Mouse (Mus musculus) A20 (cell line): Measurements from ENCODE around the gene Olfr157.

Experiments
- DNase-seq: peaks from one replicate; pipeline ENCODE4 v3.0.0-alpha.2; 2011; ENCODE audit warnings: low read depth, low spot score

Olfr157 gene

DNA sequence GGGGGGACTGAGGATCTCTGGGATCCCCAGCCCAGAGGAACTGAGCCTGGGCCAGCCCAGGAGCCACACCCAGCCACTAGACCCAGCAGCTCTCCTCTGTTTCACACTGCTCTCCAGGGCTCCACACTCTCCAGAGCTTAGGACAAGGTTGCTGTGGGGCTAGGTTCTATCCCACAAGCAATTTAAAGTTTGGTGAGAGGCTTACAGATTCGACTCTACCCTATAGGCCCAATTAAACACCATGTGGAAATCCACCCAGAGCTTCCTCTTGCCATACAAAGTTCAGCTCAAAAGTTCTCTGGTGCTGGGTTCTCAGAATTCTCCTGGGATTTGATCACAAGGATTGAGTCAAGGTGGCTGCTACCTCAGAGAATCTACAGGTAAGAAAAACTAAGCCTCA is at the start of gene Olfr157:
Gene Olfr157, minus strand, starts transcription at position 101 of the 400 bp plus-strand sequence.
- no peak for DNase-seq

DNA sequence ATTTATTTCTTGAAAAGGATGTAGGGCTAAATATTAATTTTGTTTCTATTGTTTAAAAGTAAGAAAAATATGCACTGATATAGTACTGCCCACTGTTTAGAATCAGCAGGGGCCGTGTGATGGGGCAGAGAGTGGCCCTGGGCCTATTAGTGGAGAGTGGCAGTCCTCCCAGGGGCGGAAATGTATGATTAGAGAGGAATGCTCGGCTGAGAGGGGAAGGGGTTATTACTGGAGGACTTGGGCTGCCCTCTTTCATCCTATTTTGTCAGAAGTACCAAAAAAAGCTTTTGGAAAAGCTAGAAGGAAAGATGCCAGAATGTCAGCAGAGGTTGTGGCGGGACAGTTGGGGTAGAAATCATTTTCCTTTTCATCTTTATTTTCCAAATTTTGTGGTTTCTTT is 44.2 kb upstream of the Olfr157 start:
- no peak for DNase-seq

DNA sequence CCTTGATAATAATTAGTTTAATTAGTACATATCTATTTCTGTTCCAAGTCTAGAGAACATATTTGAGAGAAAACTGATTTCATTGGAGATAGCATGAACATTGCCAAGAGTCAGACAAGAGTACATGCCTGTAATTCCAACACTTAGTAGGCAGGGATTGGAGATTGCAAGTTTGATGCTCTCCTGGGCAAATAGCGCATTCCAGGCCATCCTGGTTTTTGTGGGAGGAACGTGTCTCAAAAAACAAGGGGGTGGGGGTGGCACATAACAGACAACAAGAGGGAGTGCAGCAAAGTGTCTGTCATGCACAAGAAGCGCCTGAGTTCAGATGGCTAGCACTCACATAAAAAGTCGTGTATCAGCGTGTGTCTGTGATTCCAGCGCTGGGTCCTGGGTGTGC is 39.6 kb upstream of the Olfr157 start:
- DNase-seq: no peak

DNA sequence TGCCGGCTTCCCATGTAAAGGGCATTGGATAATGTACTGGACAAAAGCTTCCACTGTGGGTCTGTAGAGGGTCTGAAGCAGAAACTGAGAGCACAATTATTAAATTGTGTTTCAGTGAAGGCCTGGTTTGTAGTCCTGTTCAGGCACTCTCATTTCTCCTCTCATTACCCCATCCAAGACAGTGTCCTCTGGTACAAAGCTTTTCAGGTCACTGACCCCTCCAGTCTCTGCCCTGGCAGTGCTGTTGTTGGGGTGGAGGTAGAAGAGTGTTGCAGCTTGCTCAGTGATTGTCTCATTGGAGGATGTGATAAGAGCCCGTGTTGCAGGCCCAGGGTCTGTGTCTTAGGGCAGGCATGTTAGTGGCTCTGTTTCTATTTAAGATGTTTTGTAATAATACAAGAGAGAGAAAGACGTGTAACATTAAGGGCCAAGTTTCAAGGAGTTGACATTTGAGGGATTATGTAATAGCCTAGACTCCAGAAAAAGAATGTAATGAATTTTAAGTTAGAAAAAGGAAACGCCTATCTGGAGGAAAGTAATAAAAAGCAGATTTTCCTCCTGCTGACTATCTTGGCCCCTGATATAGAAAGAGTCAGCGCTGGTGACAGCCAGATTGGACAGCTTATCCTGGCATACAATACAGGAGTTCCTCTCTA is 38.2 kb upstream of the Olfr157 start:
- DNase-seq: no peak

DNA sequence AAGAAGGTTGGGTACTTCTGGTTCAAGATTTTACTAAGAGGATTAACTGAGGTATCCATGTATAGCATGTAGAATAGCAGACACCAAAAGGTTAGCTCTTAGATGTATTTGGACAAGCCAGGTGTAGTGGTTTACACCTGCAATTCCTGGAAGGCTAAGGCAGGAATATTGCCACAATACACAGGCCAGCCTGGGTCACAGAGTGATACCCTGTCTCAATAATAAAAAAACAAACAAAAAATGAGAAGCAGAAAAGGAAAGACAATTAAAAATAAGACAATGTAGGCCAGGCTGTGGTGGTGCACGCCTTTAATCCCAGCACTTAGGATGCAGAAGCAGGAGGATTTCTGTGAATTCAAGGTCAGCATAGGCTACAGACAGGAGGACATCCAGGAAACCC is 37.2 kb upstream of the Olfr157 start:
- DNase-seq: no peak

DNA sequence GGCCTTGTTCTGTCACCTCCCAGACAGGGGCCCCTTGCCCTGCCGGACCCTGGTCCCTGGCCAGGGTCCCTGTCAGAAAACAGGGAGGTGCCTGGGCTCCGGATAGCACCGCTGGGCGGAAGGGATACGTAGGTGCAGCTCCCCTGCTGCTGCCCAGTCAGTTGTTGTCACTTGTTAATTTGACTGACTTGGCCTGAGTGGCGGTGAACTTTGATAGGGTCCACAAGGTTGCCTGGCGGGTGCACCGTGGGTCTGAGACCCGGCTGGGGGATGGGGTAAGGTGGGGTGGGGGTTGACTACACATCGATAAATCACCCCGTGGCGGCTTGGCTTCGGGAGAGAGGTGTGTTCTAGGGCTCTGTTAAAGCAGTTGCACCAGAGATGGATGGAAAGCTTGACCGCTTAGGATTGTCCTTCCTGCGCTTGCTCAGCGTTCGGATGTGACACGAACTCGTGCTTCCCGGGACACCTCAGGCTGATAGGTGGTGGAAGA is 36.0 kb upstream of the Olfr157 start:
- DNase-seq: no peak

DNA sequence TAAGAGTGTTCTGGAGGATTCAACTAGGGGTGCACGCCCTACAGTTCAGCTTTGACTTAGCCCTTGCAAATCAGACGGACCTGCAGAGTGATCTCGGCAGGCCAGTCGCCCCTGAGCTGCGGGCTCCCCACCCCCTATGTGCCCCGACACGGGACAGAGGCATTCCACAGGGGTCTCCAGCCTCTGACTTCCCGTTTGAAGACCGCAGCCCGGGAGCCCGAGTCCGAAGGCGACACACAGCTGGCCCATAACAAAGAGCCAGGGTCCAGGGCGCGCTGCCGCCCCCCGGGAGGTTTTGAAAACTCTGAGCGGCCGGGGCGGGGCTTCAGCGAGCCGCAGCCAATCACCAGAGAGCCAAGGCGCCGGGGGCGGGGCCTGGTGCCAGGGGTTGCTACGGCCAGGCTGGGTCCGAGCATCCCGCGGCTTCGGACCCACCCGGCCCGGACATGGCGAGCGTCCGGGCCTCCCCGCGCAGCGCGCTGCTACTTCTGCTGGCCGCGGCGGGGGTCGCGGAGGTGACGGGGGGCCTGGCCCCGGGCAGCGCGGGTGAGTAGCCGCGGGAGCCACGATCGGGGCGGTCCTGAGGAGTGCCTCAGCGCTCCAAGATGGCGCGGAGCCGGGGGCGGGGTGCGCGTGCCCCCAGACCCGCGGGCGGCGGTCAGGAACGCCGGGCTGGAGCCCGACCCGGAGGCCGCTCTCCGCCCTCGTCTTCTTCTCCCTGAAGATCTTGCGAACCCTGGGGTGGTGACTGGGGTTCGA is 35.3 kb upstream of the Olfr157 start, which contains the start of gene Reck:
Gene Reck, plus strand, starts transcription at position 371 of the 759 bp plus-strand sequence.
- peak; percentile 88 for DNase-seq

DNA sequence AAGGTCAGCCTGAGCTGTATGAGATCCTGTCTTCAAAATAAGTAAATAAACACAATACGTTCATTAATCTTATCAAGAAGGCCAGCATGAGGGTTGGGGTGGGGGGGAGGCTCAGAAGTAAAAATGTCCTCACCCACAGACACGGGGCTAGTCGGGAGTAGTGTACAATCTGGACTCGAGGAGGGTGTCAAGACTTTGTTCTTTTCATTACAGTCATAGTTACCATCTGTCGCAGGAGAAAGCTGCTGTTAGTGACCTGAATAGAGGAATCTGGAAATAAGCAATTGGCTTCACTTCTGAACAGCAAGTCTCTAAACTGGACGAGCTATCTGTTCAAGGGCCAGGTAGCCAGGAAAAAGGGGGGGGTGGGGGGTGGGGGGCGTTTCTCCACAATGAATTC is 34.5 kb upstream of the Olfr157 start:
- no peak for DNase-seq

DNA sequence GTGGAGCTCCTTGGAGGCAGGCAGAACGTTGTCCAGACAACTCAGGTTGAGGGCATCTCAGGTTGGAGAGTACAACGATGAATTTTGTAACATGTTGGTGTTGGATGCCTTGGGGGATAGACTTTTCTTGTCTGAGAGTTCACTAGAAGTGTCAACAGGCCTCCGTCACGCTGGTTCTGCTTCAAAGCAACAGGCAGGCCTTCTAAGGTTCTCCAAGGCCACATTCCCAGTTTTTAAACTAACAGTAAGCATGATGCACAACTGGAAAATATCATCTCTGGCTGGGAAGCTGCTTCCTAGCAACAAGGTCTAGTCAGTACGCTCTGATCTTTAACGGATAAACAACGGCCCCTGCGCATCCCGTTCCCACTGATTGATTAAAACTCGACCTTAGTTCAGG is 29.8 kb upstream of the Olfr157 start:
- no peak for DNase-seq

DNA sequence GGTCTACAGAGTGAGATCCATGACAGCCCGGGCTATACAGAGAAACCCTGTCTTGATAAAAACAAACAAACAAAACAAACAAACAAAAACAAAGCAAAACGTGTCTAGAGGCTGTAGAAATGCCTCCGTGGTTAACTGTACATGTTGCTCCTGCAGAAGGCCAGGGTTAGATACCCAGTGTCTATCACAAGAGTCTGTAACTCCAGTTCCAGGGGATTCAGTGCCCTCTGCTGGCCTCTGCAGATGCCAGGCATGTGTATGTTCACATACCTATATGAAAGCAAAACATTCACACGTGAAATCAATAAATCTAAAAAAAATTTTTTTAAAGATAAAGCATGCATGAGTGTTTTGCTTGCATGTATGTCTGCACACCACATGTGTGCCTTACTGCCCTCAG is 23.3 kb upstream of the Olfr157 start:
- no peak for DNase-seq

DNA sequence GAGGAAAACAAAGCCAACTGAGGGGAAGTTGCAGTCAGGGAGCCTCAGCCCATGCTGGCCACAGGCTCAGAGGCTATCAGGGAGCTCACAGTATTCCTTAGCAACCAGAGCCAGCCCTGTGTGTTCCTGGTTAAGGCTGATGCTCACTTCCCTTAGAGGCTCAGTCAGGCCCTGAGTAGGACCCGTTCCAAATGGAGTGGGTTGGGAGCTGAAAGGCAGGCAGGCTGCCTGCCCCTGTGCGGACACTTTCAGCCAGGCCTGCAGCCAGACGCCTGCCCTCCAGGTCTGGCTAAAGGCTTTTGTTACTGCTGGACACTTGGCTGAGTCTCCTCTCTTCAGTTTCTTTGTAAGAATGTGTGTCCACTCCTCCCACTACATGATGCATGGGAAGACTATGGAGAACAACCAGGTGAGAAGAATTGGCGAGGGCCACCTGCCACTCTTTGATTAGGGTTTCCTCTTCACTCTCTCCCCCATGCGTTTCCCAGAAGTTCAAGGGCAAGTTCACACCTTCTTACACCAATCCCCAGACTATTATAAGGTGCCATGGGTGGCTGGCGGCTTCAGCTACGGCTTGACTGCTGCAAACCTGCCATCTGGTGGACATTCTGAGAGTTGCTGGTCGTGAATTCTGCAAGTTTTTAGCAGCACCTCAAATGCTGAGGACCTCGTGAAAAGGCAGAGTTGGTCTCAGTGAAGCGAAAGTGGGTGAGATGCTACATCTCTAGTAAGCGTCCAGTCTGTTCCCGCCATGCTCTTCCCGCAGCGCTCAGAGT is 20.9 kb upstream of the Olfr157 start:
- DNase-seq: peak; percentile 62

DNA sequence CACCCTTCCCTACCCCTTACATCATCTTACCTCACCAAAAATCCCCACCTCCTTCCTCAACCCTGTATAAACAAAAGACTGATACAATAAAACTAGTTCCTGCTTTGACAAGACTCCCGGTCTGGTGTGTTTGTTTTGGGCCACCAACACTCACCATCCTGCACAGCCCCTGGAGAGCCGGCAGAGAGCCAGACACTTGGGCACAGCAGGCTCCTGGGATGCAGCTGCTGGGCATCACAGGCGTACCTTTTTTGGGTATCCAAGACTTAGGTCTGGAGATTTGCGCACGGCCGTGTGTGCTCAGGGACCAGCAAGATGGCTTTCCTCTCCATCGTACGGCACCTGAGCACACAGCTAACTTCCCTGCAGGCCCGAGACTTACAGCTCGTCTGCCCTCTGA is 19.9 kb upstream of the Olfr157 start:
- DNase-seq: no peak

DNA sequence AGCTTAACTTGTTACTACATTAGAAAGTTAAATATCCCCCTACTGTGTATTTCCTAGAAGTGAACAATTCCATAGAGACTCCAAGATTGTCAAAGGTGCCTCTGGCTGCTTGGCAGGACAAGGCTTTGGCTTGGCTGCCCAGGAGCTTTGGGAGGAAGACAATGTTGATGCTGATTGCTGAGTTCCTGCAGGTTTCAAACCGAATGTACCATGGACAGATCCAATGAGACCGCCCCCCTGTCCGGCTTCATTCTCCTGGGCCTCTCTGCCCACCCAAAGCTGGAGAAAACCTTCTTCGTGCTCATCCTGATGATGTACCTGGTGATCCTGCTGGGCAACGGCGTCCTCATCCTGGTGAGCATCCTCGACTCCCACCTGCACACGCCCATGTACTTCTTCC is 14.1 kb upstream of the Olfr157 start:
- DNase-seq: no peak

DNA sequence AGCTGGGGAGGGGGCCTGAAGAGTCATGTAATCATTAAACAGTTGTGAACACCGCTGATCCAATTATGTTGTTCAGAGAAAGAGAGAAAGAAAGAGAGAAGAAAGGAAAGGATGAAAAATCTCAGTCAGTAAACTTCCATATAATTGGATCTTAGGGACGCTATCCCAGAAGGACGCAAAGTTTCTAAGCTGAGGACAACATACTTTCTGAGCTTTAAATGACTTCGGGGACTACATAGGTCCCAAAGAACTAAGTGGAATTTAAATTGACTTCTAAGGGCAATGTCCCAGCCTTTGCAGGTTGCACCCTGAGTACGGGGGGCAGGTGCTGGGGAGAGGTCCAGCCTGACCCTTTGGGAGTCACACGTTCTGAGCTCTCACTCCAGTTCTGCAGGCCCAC is 11.3 kb upstream of the Olfr157 start, which contains the start of gene Olfr155:
Gene Olfr155, plus strand, starts transcription at position 301 of the 400 bp plus-strand sequence.
- no peak for DNase-seq

DNA sequence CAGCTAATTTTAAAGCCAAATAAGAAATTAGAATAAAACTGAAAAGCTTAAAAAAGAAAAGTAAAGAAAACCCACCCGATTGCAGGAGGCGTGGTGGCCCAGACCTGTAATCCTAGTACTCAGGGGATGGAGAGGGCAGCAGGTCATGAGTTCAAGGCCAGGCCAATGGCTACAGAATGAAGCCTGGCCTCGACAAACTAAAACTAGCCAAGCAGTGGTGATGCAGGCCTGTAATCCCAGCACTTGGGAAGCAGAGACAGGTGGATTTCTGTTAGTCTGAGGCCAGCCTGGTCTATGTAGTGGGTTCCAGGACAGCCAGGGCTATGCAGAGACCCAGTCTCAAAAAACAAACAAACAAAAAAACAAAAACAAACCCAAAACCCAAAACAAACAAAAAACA is 1.7 kb downstream of the Olfr157 start:
- DNase-seq: no peak

DNA sequence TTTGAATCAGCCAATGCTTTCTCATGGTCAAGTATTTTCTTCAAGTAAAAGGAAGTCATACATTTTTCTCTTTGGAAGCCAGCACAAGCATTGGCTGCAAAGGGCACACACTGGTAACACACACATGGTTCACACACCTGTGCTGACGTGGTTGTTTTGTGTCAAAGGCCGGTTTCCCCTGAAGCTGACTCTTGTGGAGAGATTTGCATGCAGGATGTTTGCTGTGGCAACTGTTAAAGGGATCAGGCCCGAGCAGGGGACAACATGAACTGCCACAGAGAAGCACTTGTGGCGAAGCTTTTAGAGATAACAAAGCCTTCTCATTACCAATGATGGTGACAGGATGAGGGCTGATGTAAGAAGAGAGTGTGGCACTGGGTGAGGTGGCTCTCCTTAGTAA is 5.3 kb downstream of the Olfr157 start:
- peak; percentile 39 for DNase-seq

DNA sequence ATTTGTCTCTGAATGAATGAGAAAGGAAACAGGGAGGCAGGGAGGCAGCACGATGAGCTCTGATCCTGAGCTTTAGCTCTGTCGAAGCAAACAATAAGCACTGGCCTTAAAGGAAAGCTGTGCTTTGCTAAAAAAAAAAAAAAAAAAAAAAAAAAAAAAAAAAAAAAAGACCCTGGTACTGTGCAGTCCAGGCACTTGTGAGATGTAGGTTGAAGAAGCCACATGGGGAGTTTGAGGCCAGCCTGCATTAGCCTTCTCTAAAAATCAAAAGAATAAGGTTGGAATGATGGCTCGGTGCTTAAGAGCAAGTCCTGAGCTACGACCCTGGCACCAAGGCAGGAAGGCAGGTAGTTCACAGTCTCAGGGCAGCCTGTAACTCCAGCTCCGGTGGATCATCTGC is 6.2 kb downstream of the Olfr157 start:
- no peak for DNase-seq

DNA sequence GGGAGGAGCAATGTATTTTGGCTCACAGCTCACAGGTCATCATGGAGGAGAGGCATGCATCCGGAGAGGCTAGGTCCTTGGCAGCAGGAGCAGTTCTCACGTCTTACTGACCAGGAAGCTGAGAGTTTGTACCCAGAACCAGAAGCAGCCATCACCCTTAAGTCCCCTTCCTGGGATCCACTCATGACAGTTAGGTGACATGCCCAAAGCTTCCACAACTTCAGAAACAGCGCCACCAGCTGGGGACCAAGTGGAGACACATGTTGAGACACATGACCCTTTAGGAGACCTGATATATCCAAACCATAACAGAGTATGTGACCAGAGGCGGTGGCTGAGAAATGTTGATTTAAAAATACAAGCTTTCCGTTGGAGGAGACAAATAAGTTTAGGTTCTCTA is 8.0 kb downstream of the Olfr157 start:
- peak; percentile 38 for DNase-seq

DNA sequence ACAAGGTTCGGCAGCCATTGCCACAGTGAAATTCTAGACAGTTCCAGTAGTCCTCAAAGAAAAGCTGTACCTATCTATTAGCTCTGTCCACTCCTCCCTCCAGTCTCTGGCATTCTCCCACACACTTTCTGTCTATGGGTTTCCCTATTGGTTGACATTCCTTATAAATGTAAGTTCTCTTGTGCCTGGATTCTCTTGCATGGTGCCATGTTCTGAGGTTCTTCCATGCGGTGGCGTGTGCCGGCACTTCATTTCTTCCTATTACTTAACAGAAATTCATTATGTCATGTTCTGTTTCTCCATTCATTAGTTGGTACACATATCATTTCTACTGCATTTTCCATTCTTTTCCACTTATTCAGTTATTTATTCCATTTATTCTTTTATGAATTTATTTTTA is 11.2 kb downstream of the Olfr157 start:
- DNase-seq: no peak

DNA sequence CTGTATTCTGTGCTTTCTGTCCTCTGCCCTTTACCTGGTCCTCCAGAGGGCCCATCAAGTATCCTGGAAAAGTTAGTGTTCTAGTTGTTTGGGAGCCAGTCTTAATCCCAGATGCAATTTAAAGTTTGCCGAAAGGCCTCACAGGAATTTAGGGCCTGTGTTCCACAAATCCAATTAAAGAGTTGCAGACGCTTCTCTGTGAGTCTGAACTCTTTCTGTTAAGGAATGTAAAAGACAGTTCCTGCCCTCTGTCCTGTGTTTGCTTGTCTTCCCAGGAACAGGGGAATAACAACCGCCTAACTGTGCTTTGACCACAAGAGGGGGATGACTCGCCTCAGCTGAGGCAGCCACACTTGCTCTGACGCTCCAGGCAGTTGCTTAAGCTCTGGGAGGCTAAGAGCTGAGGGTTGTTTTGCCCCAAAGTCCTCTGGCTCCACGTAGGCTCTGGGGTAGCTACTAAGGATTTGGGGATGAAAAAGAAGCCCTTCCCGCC is 16.1 kb downstream of the Olfr157 start, which contains the start of gene Olfr156:
Gene Olfr156, minus strand, starts transcription at position 51 of the 493 bp plus-strand sequence.
- no peak for DNase-seq

DNA sequence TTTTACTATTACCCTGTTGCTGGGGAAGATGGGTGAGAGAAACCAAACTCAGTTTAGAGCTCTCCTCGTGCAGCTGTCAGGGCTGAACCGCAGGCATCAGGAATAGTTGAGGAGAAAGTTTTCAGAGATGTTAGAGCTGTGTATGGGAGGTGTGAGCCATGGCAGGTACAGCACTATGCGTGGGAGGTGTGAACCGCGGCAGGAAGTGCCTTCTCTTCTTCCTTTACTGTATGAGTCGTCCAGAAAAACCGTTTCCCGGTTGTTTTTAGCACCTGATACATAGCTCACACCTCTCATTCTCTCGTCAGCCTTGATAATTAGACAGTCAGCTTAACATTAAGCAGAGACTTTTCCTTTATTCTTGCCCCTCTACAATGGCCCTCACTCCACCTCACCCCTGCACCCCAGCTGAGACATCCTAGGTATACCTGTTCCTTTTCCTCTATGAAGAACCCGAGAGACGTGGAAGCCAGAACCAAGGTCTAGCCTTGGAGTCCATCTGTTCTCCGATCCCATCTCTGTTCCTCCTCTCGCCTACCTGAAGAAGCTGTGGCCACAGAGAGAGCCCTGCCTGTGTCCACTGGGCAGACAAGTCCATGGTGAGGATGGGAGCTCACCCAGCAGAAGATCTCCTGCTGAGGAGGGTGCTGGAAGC is 17.0 kb downstream of the Olfr157 start:
- DNase-seq: no peak
